Mouse (Mus musculus) MEL-GATA-1-ER (cell line): ENCODE data around the gene Ccn2.
"Not testable (repeated sequence)": the region's sequence is repeated elsewhere in the genome, so short reads cannot be mapped to it uniquely, and the experiment has no call there.

Experiments used
- DNase-seq: peaks from one replicate; pipeline ENCODE4 v3.0.0-alpha.2; 2012; ENCODE audit warnings: low read depth; ENCODE audit errors: extremely low read depth

Gene Ccn2

DNA sequence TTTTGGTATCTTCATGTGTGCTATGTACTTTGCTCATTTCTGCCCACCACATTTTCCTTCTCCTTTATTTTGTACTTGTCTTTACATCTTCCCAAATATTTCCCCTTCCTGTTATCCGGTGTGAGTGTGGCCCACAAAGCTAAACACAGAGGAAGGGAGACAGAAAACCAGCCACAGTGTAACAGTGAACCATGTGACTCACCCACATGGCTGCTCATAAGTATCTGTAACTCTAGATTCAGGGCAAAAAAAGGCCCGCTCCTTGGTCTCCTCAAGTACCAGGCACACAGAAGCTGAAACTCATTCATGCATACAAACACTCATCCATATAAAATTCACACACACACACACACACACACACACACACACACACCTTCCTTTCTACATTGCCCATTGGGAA, 7.8 kb downstream of the Ccn2 start:
- DNase-seq: no peak

DNA sequence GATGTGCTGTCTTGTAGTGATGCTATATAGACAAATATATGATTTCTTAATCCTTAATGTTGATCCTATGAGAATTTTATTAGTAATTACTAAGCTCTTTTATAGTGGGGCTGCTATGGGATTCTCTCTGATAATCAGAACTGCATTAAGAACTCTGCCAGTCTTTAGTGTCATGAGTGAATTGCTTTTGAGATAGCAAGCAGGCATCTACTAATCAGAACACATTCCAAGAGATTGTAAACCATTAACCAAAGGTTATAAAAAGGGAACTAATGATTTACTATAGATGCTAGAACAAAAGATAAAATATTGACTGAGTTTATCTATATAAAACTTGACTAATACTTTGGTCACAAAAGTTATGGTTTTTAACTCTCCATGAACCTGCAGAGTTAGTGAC, 8.5 kb downstream of the Ccn2 start:
- no peak for DNase-seq

DNA sequence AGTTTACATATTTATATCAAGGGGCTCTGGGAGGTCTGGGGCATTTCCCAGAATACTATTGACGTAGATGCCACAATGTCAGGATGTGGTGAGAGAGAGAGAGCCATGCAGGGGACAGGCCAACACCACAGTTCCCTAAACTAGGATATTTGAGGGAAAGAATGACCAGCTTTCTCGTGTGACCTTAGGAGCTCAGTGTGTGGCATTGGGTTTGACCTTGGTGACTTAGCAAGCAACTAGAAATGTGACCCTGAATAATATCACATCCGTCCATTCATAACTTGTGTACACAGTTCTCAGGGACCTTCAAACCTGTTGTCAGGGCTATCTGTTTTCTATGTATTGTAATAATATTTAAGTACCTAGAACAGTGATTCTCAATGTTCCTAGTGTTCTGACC, 13.9 kb downstream of the Ccn2 start:
- no peak for DNase-seq

DNA sequence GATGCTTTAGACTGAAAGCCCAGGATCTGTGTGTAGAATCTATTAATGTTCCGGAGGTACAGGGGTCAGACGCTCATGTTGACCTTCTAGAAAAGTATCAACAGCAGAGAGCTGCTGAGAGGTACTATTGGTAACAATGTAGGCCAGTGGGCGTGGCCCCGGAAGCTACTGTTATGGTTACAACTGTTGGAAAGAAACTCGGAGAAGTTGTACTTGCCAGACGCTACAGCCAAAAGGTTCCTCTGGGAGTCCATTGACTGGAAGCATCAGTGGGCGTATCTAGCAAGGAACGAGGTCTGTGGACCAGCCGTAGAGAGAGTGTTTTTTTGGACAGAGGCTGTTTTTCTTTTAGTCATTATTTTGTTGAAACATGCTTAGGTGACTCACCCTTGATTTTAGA, 14.5 kb downstream of the Ccn2 start:
- DNase-seq: no peak

DNA sequence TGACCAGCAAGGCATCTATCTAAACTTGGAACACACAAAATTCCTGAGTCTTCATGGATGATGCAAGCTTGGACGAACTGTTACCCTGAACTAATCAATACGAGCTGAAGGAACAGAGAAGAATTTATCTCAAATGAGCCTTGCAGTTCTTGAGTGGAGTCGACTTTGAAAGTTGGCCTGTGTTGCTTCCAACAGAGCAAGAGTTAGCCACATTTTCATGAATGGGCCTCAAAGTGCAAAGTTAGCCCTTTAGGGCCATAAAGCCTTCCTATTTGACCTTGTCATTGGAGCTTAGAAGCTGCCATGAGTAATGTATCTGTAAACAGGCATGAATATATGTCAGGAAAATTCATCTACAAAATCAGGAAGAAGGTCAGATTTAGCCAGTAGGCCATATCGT, 19.5 kb downstream of the Ccn2 start:
- DNase-seq: no peak

DNA sequence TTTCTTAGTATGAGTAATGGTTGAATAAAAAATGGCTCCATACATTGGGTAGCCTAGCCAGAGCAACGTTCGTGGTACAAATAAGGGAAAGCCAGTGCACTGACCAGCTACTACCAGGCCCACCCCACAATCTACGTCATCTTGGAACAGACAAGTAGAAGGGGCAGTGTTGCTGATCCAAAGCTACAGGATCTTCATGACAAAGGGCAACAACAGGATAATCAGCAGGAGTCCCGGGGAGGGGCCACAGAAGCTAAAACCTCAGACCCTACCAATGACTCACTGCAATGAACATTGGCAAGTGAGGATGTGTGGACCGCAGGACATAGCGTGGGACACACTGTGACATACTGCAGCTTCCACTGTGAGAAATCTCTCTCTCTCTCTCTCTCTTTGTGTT, 20.6 kb downstream of the Ccn2 start:
- no peak for DNase-seq

DNA sequence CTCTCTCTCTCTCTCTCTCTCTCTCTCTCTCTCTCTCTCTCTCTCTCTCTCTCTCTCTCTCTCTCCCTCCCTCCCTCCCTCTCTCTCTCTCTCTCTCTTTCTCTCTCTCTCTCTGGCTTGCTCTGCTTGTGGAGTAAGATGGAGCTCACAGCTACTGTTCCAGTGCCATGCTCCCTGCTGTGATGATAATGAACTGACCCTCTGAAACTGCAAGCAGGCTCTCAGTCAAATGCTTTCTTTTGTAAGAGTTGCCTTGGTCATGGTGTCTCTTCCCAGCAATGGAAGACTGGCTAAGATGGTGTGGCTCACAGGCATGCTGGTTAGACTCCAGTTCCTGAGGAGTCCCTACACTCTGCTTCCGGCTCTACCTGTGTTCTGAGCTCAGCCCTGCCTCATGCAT, 21.3 kb downstream of the Ccn2 start:
- DNase-seq: not testable (repeated sequence)

DNA sequence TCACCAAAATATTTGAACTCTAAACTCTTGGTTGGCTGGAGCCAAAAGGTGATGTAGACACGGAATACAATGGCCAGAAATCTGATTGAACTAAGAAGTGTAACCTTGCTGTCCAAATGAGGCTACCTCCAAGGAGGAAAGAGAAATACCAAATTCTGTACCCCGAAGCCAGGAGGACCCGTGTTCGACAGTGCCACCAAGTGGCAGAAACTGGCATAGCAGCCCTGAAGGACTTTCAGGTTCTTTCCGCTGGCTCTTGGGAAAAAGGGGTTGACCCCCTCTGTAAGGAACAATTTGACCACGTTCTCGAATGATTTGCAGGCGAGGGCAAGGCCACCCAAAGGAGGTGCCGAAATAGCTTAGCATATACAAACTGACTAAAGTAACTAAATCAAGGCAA, 26.3 kb downstream of the Ccn2 start:
- DNase-seq: peak; percentile 29

DNA sequence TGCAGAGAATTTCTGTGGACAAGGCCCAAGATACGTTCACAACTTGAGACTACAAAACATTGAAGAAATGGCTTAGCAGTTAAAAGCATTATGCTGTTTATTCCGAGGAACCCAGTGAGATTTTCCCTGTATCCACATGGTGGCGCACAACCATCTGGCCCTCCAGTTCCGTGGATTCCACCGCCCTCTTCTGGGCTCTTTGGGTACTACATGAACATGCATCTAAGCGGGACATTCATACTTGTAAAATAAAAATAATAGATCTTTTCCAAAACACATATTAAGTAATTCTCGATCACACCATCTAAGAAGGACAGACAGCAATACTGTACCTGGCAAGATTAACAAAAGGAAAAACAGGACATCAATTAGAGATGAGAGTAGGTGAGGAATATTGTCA, 27.3 kb downstream of the Ccn2 start:
- peak; percentile 65 for DNase-seq

DNA sequence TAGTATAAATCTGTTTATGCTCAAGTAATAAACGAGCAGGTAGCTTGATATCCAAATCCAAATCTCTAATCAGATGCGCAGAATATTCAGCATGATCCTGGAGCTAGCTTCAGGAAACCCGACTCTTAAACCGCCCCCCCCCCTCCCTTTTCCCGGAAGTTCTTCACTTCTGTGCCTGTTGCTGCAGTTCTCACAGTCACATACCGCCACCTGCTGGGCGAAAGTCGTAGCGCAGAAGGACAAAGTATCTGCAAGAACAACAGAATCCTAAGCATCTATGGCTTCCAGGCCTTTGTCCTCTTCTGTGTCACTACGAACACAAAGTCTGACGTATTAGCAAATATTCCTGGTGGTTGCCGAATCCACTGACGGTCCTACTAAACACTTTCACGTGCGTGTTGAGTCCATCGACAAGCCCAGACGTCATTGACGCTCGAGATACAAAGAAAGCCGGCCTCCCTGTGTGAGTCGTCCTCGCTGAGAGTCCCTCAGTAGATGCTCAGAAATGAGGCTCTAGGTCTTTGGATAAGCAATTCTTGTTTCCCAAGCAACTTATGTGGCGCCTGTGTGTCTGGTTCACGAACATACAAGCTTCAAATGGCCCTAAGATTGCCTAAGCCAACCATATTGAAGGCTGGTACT, 29.9 kb downstream of the Ccn2 start:
- peak; percentile 68 for DNase-seq

DNA sequence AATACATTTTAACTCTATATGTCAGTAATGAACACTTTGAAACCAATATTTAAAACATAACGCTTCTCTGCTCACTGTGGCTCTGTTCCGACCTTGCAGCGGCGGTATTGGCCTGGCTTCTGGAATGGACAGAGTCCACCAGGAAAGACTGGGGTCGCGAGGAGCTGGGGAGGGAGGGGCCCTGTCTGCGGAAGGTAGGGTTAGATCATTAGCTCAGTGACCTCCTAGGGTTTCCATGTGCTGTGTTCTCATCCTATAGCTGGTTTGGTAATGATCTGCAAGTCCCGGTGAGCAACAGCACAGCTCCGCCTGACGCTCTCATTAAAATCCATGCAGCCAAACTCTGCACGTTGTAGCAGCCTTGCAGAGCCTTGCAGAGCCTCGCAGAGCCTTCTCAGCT, 32.0 kb downstream of the Ccn2 start:
- DNase-seq: no peak

DNA sequence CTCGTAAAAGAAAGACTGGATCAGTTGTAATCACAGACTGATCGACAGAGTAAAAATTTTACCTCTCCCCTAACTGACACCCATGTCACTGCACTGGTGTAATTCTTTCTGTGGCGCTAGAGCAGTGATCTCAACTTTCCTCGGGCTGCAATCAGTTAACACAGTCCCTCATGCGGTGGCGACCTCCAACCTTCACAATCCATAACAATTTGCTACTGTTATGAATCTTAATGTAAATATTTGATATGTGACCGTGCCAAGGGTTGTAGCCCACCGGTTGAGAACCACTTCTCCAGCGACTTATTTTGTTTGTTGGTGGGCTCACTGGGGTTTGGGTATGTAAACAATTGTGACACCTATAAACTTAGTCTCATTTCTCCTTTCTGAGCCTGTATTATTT, 33.2 kb downstream of the Ccn2 start:
- peak; percentile 19 for DNase-seq

DNA sequence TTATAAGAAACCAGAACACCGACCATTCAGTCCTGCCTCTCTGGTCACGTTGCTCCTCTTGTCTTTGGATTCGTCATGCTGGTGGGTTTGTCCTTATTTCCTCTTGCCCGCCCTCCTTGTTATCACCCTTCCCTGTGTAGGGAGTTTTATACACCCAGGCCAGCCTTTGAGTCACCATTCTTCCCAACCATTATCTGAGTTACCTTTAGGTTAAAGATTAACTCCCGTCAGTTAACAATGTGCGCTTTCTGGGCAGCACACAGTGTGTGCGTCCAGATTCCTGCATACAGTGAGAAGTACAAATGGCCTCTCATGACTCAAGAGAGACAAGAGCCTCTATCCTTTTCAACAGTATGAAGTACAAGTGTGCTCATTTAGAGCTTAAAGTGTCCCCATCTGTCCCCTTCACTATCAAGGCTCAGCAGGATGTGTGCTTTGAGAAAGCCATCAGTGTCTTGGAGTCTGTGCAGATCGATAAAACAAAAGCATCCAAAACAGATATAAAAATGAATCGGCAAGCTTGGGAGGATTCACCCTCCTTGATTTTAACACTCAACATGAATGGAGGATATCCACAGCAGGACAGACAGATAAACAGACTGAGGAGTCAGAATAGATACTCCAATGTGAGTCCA, 34.0 kb downstream of the Ccn2 start:
- DNase-seq: peak; percentile 71

DNA sequence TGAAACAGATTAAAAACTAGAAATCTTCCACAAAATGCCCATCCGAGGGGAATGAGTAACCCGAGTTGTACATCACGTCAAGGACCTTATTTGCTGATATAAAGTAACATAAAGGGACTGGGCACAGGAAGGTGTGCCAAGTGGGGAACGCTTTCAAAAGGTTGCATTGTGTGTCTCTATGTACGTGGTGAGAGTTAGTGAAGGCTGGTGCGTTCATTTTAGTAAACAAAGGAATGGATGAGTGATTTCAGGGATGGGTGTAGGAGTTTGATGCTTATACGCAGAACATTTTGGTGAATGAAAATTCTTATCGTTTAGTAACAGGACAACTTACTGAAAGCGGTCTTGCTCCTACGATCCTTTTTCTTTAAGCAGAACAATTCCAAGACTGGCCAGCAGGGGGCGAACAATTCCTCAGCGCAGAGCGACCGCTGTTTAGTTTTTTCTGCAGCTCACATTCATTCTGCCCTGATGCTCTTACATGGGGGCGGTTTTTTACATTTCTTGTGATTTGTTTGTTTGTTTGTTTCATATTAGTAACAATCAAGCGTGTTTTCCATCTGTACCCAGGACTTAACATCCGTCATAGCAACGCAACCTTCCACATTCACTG, 35.3 kb downstream of the Ccn2 start:
- DNase-seq: peak; percentile 69

DNA sequence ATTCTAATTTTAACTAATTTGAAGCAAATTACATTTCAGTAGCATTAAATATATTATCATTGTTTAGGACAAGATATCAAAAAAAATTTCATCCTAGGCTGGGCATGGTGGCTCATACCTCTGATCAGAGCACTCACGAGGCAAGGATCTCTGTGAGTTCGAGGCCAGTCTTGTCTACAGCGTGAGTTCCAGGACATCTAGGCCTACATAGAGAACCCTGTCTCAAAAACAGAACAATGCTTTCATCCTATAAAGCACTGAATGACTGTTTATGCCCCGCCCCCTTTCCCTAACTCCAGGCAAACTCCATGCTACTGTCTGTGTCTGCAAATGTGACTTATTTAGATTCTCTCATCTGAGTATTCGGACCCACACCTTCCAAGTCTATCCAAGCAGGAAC, 35.9 kb downstream of the Ccn2 start:
- no peak for DNase-seq

DNA sequence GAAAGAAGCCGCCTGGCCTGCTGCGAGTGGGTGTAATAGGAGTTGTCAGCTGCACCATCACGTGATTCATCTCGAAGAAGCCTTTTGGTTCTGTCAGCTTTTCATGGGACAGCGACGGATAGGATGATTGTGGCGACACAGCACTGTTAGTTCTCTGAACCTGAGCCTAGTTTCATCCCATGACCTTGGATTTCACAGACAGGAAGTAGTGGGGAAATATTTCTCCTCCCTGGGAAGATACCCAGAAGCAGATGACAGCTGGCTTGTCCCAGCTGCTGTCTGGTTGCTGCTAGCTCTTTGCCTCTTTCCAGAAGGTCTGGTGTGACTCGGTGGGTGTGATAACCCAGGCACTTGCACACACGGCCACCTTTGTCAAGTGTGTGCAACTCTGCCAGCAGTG, 39.0 kb downstream of the Ccn2 start:
- DNase-seq: no peak

DNA sequence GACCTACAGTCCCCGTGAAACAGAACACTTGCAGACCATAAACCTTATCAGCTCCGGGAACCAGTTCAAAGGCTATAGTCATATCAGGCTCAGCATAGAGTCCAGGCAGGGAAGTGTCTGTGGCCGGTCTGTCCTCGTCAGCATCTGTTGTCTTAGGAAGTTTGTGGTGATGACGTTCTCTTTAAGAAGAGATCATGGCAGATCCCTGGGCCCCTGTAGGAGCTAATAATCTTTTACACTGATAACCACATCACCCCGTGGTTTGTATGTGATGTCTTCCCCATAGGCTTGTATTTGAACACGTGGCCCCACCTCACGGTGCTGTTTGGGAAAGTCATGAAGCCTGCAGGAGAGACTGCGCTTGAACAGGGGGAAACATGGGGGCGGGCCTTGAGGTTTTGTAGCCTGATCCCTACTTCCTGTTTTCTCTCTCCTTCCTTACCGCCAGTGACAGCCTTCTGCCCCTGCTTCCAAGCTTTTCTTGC, 40.1 kb downstream of the Ccn2 start:
- DNase-seq: peak; percentile 85

DNA sequence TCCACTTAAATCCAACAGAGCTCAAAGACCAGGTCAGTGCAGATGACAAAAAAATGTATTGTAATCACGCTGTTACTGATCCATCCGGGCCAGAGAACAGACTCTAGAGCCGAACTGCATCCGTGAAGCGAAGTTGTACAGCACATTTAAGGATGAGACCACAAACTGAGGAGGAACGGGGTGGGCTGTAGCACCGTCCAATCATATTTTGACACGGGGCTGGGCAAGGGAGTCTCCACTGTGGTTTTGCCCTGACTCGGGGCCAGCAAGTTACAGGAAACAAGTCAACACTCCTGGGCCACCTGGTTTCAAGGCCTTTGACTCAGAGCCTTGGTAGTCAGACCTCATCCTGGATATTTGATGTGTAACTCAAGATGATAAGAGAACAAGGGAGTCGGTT, 40.6 kb downstream of the Ccn2 start:
- peak; percentile 46 for DNase-seq

DNA sequence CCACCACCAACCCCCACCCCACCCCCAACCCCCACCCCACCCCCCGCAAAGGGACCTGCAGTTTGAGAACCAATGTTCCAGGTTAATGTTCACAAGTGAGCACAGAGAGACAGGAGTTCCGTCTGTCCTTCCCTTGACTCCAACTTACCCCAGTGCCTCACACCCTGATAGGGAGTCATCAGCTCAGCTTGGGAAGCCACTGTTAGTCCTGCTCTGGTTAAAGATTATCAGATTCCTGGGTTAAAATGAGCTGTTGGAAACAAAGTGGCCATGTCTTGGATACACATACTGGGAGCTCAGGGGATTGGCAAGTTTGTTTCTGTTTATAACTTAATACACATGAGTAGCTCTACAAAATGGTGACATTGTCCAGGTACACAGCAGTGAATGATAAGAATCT, 41.7 kb downstream of the Ccn2 start:
- no peak for DNase-seq

DNA sequence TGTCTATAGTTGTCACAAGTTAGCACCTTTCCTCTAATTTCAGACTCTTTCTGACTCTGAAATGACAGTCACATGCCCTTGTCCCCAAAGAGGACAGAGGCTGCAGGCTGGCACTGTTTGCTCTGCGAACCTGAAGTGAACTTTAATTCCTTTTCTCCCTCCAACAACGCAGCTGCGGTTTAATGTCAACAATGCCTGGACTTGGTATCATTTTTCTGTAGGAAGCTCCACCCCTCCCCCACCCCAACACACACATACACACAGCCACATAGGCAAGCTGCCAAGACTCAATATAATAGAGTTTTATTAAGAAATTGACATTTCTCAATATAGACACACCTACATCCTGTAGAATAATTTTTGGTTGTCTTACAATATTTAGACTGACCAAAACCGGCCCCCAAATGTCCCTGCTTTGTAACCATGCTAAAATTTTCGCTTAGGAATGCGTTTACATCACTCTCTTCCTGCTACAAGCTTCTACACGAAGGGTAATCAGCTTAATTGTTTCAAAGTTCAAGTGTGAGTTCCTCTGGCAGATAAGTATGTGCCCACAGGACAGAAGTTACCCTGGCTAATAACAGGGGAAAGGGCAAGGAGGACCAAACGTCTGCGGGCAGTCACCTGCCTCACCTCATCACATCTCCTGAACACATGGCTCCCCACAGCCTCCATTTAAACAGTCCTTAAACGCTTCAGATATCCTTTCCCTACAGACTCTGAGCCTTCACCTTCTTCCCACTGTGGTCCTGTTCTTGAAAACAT, 43.2 kb downstream of the Ccn2 start:
- DNase-seq: no peak

DNA sequence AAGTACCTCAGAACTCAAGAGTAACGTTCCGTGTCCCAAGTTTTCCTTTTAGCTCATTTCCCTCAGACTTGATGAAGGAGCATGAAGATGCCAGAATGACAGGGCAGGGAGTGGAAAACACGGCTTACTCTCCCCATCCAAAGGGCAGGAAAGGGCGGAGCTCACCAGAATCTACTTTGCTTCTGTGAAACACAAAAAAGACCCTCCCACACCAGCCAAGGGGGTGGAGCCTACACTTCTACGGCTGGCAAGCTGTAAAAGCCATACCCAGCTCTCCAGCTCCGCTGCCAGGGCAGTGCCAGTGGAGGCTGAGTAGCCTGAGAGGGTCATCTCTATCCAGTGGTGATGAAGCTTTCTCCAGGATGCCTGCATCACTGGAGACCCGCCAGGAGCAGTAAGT, 44.4 kb downstream of the Ccn2 start:
- DNase-seq: no peak

DNA sequence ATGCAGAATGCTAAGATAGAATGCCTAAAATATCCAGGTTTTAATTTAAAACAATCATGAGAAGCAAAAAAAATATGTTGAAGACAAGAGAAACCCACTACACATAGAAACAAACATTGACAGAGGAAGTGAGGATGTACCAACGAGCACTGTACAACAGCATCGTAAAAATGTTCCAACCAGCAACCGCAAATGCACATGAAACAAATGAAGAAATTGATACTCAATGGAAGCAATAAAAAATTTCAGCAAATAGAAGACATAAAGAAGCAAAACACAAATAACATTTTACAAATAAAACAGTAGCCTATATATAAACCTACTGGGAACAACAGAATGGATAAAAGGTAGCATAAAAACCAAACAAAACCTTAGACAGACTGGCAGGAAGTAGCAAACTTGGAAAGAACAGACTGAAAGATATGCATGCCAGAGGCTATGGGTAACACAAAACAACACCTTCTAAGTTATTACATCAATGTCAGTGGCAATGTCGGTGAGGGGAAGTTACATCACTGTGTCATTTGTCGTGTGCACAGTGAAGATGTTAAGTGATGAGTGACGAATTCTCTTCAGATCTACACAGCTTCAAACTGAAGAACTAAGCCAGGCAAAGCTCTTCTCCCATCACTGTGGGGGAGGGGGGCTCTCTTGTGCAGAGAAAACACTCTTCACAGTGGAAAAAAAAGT, 45.1 kb downstream of the Ccn2 start:
- no peak for DNase-seq
